In the genomic region with DNA sequence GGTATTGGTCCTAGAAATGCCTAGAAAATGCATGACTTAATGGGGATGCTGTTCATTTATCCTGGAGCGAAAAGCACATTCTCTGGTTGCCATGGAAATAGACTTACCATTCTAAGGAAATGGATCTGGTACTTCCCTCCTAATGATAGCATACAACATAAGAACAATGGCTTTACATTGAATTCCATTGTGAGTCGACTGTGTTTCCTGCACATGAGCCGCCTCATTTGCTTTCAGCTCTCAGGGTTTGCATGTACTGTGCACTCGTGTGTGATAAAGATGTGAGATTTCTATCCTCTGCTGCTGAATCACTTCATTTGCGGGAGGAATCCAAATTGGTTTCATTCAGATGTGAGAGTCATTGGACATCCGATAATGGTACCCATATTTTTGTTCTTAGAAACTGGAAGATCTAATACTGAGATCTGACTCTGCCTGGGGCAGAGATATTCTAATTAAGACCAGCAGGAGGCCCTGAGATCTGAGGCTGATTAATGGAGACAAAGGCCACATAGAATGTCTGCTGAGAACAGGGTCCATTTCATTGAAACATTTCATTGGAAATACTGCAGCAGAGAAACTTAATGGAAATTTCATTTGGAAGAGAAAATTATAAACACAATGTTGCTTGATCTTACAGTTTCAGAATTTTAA, we compare ENCODE assay signal across 12 mouse cellular contexts.
DNase-seq lines count a peak whose midpoint lies in the region; ATAC-seq lines count a peak whose summit lies in the region.
"Had no signal": no experiment of that assay in that cellular context is flagged by ENCODE, and none has a peak within 500 bp of the region (broad histone marks: within the 10 kb centered on the region; RNA-seq: fewer than 3 reads in every experiment).

No protein-coding gene starts in this region.

- no peaks in the 10 kb centered on the region for H3K27me3 ChIP-seq in forebrain, embryonic 15.5 days
- H3K27me3 ChIP-seq in midbrain, embryonic 13.5 days: no peaks in the 10 kb centered on the region
- H3K27me3 ChIP-seq in kidney, embryonic 16.5 days (ENCODE audit: insufficient read depth, low read length): no peaks in the 10 kb centered on the region
- H3K27me3 ChIP-seq: lung, embryonic 15.5 days had no signal

- WGBS in forebrain, embryonic 15.5 days: 3% methylated on average over 6 of the region's 6 CpGs
- WGBS in midbrain, embryonic 13.5 days: 11% methylated on average over 6 of the region's 6 CpGs
- WGBS in kidney, embryonic 16.5 days: 71% methylated on average over 6 of the region's 6 CpGs

- peak; percentile 7 for DNase-seq in left cerebral cortex, adult 11 months (ENCODE audit: low spot score)
- no peak for DNase-seq in left cerebral cortex, postnatal 36 days (ENCODE audit: low spot score in 2 of 2)
- DNase-seq in telencephalon, adult 2 months (ENCODE audit: low read depth, low spot score): peak; percentile 38
- no peak for DNase-seq in kidney, postnatal 36 days
- DNase-seq in heart, adult 11 months: no peak
- DNase-seq: cerebellum, adult 18-20 months; gastrocnemius, postnatal 36 days; kidney, adult 8-10 months had no signal

- H3K27ac ChIP-seq in forebrain, embryonic 15.5 days (replicated peaks): peak overlapping the region; percentile 73
- H3K27ac ChIP-seq in midbrain, embryonic 13.5 days: peak overlapping the region; percentile 73
- no peak overlapping the region for H3K27ac ChIP-seq in kidney, embryonic 16.5 days (ENCODE audit: low read length)
- H3K27ac ChIP-seq: lung, embryonic 15.5 days had no signal

- H3K9ac ChIP-seq in forebrain, embryonic 15.5 days (replicated peaks): no peak overlapping the region
- H3K9ac ChIP-seq in midbrain, embryonic 13.5 days (replicated peaks): no peak overlapping the region
- no peak overlapping the region for H3K9ac ChIP-seq in kidney, embryonic 16.5 days (replicated peaks; ENCODE audit: low read length)
- H3K9ac ChIP-seq: lung, embryonic 15.5 days had no signal

- no peak overlapping the region for H3K4me2 ChIP-seq in forebrain, embryonic 15.5 days (replicated peaks)
- H3K4me2 ChIP-seq in midbrain, embryonic 13.5 days (replicated peaks): no peak overlapping the region
- H3K4me2 ChIP-seq in kidney, embryonic 16.5 days (replicated peaks; ENCODE audit: low read depth, low read length): no peak overlapping the region
- H3K4me2 ChIP-seq: lung, embryonic 15.5 days had no signal

- ATAC-seq in forebrain, embryonic 15.5 days (replicated peaks): peak; percentile 94
- peak; percentile 93 for ATAC-seq in midbrain, embryonic 13.5 days
- ATAC-seq in kidney, embryonic 16.5 days (ENCODE audit: low FRiP score, low TSS enrichment): no peak

- no peaks in the 10 kb centered on the region for H3K9me3 ChIP-seq in forebrain, embryonic 15.5 days
- no peaks in the 10 kb centered on the region for H3K9me3 ChIP-seq in midbrain, embryonic 13.5 days
- peaks cover 5% of the 10 kb centered on the region for H3K9me3 ChIP-seq in kidney, embryonic 16.5 days (ENCODE audit: low read length)
- H3K9me3 ChIP-seq: lung, embryonic 15.5 days had no signal

- intact Hi-C loops in left cerebral cortex, postnatal 36 days (cut with DNase I): no loop called here

- H3K4me1 ChIP-seq in forebrain, embryonic 15.5 days: peaks cover 19% of the 10 kb centered on the region
- H3K4me1 ChIP-seq in midbrain, embryonic 13.5 days (replicated peaks): peaks cover 21% of the 10 kb centered on the region
- H3K4me1 ChIP-seq in kidney, embryonic 16.5 days (ENCODE audit: insufficient read depth, low read length): 0 out of 2 replicates have a peak, but pooled peaks cover 3% of the 10 kb centered on the region

- no peak overlapping the region for H3K4me3 ChIP-seq in forebrain, embryonic 15.5 days
- H3K4me3 ChIP-seq in midbrain, embryonic 13.5 days (replicated peaks): no peak overlapping the region
- H3K4me3 ChIP-seq in kidney, embryonic 16.5 days (ENCODE audit: low read length): no peak overlapping the region
- H3K4me3 ChIP-seq: lung, embryonic 15.5 days had no signal

- no peaks in the 10 kb centered on the region for H3K36me3 ChIP-seq in forebrain, embryonic 15.5 days
- H3K36me3 ChIP-seq in midbrain, embryonic 13.5 days: no peaks in the 10 kb centered on the region
- 0 out of 2 replicates have a peak, but pooled peaks cover 3% of the 10 kb centered on the region for H3K36me3 ChIP-seq in kidney, embryonic 16.5 days (ENCODE audit: insufficient read depth, low read length)
- H3K36me3 ChIP-seq: lung, embryonic 15.5 days had no signal

Comparison
In these comparisons a context has a peak if more than half of its experiments do, and no peak if none do; other contexts are left out.
1. DNase-seq: peak in left cerebral cortex, adult 11 months (single experiment) and telencephalon, adult 2 months (single experiment); none in left cerebral cortex, postnatal 36 days (0 of 2), kidney, postnatal 36 days (0 of 2) and heart, adult 11 months (single experiment).